Mouse (Mus musculus) B cell, adult 2 months (primary cell): ENCODE measurements around the gene Cdc20.

Experiments
- DNase-seq, 2 experiments: peaks; one replicate each; pipeline ENCODE4 v3.0.0; 2022

Gene Cdc20

DNA sequence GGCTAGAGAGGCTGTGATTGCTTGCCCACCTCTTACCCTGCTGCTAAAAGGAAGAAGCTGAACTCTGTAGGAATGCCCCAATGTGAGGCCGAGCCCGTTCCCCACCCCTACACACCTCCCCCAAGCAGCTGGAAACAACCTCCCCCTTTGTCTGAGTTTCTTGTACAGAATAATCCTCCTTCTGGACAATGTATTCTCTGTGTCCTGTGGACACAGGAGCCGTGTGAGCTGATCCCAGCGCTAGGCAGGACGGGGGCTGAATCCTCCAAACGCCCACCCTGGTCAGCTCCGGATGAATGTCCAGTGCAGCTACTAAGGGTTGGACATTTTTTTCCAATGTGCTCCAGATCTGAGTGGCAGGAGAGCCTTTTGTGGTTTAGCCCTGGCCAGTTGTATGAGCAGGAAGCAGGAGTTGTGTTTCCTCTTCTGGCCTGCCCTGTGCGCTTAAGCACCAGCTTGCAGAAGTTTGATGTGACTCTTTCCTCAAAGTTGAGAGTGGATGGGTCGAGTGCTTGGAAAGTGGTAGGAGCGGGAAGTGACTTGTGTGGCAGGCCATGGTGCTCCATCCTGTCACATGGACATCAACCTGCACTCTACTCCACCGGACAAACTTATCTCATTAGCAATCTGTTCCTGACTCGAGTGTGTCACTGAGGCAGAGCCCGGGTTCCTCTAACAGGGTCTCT, 19.9 kb downstream of the Cdc20 start:
- DNase-seq, result no peak

DNA sequence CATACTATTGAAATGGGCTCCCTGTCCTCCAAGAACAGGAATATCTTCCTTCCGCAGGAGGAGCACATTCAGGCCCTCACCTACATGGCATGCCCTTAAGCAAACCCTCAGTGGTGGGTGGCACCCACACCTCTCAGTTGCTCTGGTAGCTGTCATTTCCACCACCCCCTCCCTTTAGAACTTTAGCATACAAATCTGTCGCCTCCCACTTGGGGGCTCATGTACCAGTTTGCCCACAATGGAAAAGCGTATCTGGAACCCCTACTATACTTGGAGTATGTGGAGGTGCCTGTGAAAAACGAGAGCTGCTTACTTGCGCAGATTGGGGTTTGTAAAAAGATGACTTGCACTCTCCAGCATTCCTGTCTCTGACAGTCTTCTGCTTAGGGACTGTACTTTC, 20.8 kb downstream of the Cdc20 start:
- DNase-seq, result no peak

DNA sequence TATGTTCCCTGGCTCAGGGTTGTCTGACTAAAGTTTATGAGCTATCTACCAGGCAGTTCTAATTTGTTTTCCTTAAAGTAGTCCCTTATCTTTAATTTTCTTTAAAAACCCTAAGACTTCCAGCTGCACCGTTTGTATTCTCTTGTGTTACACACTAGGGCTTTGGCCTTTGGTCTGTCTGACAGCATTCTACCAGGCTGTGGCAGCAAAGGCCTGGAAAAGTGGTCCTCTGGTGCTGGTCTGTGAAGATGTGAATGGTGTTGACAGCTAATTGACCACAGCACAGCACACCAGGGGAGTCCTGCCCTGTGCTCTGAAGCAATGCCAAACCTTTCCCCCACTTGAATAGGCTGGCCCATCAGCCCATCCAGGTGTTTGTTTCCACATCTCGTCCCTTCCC, 21.4 kb downstream of the Cdc20 start:
- no peak for DNase-seq

DNA sequence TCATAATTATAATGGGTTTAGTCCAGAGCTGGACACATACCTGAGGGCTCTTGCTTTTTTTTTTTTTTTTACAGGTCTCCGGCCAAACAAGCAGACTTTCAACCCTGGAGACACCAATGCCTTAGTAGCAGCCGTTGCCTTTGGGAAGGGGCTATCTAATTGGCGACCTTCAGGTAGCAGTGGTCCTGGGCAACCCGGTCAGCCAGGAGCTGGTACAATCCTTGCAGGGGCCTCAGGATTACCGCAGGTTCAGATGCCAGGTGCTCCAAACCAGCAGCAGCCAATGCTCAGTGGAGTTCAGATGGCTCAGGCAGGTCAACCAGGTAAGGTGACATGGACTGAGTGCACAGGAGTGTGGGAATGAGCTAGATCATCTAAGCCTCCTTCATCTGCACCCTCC, 23.6 kb downstream of the Cdc20 start:
- DNase-seq, result no peak

DNA sequence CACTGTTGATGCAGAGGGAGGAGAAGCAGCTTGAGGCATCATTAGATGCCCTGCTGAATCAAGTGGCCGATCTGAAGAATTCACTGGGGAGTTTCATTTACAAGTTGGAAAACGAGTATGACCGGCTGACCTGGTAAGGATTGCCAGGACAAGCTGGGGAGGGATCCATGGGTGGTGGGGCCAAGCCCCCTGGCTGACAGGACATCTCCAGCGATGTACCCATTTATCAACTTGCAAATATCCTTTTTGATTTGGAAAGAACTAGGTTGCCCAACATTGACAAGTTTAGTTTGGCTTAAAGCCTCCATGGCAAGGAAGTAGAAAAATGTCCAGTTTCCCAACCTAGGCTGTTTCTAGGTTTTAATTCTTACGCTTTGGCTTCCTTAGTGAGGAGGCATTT, 26.3 kb downstream of the Cdc20 start:
- DNase-seq, result no peak

DNA sequence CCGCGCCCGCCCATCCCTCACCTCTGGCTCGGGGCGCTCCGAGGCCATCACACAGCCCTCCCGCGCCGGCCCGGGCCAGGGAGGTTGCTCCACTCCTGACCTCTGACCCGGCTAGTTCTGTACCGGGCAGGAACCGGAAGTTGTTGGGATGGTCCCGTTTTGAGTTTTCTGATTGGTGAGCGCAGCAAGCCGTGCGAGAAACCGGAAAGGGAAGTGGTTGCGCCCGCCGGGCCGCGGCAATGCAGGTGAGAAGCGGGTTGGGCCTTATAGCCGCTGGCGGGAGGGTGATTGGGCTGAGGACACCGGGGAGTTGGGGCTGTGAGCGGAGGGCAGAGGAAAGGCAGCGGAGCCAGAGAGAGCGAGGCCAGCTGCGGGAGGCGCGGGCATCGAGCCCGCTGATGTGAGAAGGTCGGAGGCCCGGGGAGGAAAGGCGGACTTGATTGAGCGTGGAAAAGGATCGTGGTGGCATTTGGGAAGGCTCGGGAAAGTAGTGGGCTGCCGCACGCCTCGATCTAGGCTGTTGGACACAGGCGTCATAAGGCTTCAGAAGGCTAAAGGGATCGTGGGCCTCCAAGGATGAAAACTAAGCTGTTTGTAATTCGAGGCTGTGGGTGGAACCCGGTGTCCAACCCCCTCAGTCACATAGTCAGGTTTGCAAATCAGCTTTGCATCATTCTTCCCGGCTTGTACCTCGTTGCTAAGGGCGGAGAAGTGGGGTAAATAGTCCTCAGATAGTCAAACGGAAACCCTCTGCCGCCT, 27.8 kb downstream of the Cdc20 start, which contains the start of the genes Szt2 and Med8:
Szt2 (minus strand) TSS at position 132 of the 759 bp plus-strand sequence.
Med8 (plus strand) TSS at position 196 of the 759 bp plus-strand sequence.
- DNase-seq, result peak; percentile 92 to 94

DNA sequence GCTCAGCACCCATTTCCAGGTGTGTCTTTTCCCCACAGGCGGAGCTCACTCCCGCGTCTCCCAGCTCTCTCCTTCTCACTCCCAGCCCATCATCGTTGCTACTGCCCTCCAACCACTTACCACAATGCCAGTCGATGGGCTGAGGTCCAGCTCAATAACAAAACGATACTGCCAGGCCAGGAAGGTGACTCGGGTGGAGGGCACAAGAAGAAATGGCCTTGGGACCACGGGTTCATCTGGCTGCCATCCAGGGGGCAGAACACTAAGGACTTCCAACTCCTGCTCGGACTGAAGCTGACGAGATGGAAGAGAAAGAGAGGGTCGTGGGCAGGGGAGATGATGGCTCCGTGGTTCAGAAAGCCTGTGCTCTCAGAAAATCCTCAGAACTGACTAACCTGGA, 34.5 kb downstream of the Cdc20 start:
- DNase-seq, result no peak

DNA sequence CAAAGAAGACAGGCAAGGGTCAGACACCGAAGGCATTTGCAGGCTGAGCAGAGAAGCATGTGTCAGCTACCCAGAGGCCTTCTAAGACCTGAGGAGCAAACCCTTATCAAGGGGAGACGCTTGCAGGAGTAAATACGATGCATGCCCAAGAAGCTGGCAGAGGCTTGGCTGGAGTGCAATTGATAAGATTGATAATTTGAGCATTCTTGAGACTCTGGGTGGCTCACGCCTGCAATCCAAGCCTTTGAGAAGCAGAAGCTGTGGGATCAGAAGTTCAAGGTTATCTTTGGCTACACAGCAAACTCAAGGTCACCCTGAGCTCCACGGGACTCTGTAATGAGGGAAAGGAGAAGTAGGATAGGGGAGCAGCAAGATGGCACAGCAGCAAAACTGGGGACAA, 35.2 kb downstream of the Cdc20 start:
- no peak for DNase-seq

DNA sequence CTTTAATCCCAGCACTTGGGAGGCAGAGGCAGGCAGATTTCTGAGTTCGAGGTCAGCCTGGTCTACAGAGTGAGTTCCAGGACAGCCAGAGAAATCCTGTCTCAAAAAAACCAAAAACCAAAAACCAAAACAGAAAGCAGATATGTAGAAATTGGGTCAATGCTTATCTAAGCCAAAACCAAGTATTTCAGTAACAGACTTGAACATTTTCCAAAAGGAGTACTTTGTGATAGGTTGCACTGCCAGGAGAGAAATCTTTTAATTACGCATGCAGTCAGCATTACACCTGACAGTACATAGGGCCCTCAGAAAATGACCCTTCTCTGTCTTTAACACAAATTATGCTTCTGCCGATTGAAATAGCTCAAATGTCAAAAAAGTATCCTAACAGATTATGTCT, 35.7 kb downstream of the Cdc20 start:
- DNase-seq, result no peak

DNA sequence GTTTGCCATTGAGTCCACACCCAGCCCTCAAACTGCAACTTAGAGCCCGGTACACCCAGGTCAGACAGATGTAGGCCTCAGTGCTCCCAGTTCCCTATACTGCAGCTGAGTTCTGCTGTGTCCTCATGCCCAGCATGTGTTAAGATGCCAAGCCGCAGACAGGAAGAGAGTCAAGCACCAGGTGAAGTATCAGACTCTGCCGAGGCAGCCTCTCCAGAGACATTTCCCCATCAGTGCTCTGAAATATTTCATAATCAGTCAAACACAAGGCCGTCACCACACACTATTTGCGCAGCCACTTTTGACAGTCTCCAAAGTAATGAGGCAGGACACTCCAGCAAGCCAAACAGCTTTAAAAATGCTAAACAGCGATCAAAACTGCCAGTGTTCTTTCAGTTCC, 38.8 kb downstream of the Cdc20 start:
- DNase-seq, result no peak

DNA sequence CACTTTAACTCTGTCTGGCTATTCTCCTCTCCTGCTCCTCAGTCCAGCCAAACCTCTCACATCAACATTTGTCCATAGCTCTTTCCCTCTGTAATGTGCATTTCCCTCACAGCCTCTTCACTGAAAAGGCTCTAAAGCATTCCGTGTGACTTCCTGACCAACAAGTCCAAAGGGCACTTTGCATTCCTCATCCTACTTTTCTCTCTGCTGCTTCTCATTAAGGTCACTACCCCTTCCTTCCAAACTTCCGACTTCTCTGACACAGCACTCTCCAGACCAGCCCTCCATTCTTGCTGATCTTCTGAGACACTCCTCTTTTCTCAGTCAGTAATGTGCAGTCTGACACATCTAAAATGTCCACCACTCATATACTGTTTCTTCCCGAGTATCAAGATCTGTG, 40.7 kb downstream of the Cdc20 start:
- no peak for DNase-seq

DNA sequence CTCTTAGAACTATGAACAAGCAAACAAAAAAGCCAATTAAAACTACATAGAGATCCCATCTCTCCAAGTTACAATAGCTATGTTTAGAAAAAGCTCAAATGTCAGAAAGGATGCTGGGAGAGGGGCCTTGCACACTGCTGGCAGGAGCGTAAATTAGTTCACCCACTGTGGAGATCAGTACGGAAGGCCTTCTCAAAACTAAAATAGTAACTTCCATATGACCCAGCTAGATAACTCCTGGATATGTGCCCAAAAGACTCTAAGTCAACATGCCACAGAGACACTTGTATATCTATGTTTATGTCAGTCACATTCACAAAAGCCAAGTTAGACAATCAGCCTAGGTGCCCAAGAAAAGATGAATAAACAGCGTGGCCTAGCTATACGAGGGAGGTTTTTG, 41.9 kb downstream of the Cdc20 start:
- DNase-seq, result no peak

DNA sequence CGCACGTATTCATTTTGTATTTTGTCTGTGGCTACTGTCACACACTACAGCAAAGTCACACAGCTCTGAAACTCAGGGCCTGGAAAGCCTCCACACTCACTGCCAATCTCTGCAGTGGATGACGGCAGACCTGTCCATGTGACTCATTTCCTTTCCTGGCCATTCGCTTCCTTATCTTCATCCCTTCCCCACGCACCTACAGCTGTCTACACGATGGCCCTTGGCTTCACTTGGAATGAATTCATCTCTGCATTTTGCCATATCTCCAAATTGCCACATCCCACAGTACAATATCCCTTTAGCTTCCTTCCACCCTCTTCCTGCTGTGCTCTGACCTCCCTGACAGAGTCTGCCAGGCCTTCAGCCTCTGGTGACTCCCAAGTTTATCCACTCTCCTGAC, 42.6 kb downstream of the Cdc20 start:
- DNase-seq, result no peak

DNA sequence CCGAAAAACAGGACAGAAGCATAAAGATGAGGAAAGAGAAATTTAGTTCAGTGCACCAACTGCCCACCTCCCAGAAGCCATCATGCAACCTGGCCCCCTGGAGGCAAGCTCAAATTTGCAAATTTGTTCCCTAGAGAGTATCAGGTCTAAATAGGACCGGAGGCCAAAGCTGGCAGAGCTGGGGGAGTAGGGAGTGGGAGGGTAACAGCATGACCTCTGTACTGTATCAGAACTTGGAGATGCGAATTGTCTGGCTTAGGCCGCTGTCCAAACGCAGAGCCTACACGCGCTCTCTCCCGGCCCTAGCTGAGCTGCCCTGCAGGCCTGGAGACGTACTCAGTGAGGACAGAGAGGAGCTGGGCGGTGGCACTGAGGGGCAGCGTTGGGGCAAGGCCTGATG, 47.0 kb downstream of the Cdc20 start:
- no peak for DNase-seq

DNA sequence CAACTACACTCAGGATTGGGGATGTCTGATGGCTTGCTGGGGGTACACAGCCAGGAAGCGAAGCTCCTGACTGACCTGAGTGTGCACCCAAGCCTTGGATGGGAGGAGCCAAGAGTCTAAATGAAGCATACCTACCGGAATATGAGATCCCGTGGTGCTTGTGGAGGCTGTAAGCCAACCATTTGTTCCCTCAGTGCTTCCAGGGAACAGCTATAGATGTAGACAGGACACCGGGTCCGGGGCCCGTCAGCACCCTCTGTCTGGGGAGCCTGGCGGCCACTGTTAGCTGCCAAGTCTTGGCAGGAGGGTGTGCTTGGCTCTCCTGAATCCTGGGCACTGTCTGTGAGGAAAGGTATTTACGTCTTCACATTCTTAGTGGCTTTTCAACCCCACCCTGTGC, 49.8 kb downstream of the Cdc20 start:
- no peak for DNase-seq

DNA sequence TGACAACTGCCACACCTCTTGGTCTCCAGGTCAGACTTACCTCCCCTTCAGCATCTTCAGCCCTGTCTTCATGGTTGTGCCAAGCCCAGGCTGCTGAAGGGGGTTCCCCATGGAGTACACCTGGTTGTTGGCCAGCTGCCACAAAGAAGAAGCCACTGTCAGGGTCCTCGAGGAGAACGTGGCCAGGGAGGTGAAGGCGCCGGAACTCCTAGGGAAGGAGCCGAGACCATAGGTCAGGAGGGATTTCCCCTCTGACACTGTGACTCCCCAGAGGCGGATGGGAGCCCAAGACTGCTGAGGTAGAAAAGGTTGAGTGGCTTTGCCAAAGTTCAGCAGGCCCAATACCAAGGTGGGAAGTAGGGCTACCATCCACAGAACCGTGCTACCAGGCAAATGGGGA, 53.9 kb downstream of the Cdc20 start:
- DNase-seq, result no peak
